Mouse (Mus musculus) bone marrow, adult 2 months (tissue): Measurements from ENCODE around the gene Bcar3.

Experiments
- CTCF ChIP-seq: fragments of 200-500 bp; IDR thresholded peaks from 2 replicates; pipeline ENCODE4 v1.5.1; 2011; ENCODE audit warnings: low read length, control low read depth; ENCODE audit not compliant: control insufficient read depth, insufficient read depth
- POLR2A ChIP-seq: fragments of 200-500 bp; IDR thresholded peaks from 2 replicates; pipeline ENCODE4 v1.6.1; 2011; ENCODE audit warnings: low read depth, mild to moderate bottlenecking, control low read depth, low read length, borderline replicate concordance; ENCODE audit not compliant: control insufficient read depth

DNA sequence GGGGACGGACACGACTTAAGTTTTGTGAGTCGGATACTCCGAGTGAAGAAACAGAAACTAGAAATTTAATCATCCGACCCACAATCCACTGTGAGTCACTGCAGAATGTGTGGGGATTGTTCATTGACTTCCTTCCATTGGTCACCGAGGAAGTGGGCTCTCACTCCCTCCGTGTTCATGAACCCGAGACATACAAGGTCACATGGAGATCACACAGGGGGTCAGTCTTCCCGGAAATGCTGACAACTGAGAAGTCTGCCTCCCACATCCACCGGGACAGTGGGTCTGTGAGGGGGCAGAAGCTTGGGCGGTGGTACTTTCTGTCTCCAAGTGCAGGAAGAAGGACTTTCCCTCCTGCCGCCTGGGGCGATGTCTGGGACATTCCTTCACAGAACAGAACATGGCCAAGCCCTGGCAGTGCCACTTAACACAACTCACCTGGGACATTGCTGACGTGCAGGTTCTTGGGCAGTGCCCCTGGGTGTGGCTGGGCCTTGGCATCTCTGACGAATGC lies 114.9 kb downstream of the Bcar3 start:
- no peak for TF ChIP-seq POLR2A
- no peak for TF ChIP-seq CTCF
